23 mouse cellular contexts compared by ENCODE assay signal in genomic region chr13:48763701-48764245, GRCm38 (mm10).
DNase-seq lines count a peak whose midpoint lies in the region; ATAC-seq lines count a peak whose summit lies in the region.
"Had no signal": no experiment of that assay in that cellular context is flagged by ENCODE, and none has a peak within 500 bp of the region (broad histone marks: within the 10 kb centered on the region; RNA-seq: fewer than 3 reads in every experiment).

No protein-coding gene starts in this region.

- ATAC-seq in hindbrain, embryonic 13.5 days (ENCODE audit: low FRiP score), result no peak
- peak; percentile 79 for ATAC-seq in granulocyte monocyte progenitor cell, adult 5-6 weeks (replicated peaks; ENCODE audit: poor library complexity, severe bottlenecking)
- no peak for ATAC-seq in liver, embryonic 12.5 days
- ATAC-seq: activated CD4-positive, CD25-positive, alpha-beta regulatory T cell, adult 4 months; forebrain, embryonic 16.5 days; hindbrain, postnatal 0 days had no signal

- no peak overlapping the region for H3K9ac ChIP-seq in hindbrain, embryonic 13.5 days
- no peak overlapping the region for H3K9ac ChIP-seq in liver, embryonic 12.5 days
- H3K9ac ChIP-seq: heart, embryonic 13.5 days; hindbrain, embryonic 12.5 days had no signal

- H3K4me1 ChIP-seq in hindbrain, embryonic 10.5 days (replicated peaks), result peaks cover 18% of the 10 kb centered on the region
- peaks cover 6% of the 10 kb centered on the region; the same call in 1 of the 2 replicates for H3K4me1 ChIP-seq in hindbrain, embryonic 13.5 days (replicated peaks)
- peaks cover 11% of the 10 kb centered on the region for H3K4me1 ChIP-seq in heart, embryonic 10.5 days
- no peaks in the 10 kb centered on the region for H3K4me1 ChIP-seq in liver, embryonic 12.5 days
- H3K4me1 ChIP-seq: hindbrain, embryonic 12.5 days had no signal

- no peaks in the 10 kb centered on the region for H3K9me3 ChIP-seq in hindbrain, embryonic 10.5 days
- no peaks in the 10 kb centered on the region for H3K9me3 ChIP-seq in hindbrain, embryonic 13.5 days
- no peaks in the 10 kb centered on the region for H3K9me3 ChIP-seq in heart, embryonic 10.5 days
- no peaks in the 10 kb centered on the region for H3K9me3 ChIP-seq in liver, embryonic 12.5 days (replicated peaks)
- H3K9me3 ChIP-seq: embryonic facial prominence, embryonic 10.5 days; G1E; heart, embryonic 13.5 days; hindbrain, embryonic 12.5 days had no signal

- H3K4me2 ChIP-seq in hindbrain, embryonic 13.5 days, result no peak overlapping the region
- no peak overlapping the region for H3K4me2 ChIP-seq in liver, embryonic 12.5 days
- H3K4me2 ChIP-seq: heart, embryonic 13.5 days; hindbrain, embryonic 12.5 days had no signal

- H3K36me3 ChIP-seq in hindbrain, embryonic 10.5 days, result no peaks in the 10 kb centered on the region
- no peaks in the 10 kb centered on the region for H3K36me3 ChIP-seq in hindbrain, embryonic 13.5 days
- no peaks in the 10 kb centered on the region for H3K36me3 ChIP-seq in heart, embryonic 10.5 days
- no peaks in the 10 kb centered on the region for H3K36me3 ChIP-seq in liver, embryonic 12.5 days
- H3K36me3 ChIP-seq: embryonic facial prominence, embryonic 10.5 days; G1E; heart, embryonic 13.5 days; hindbrain, embryonic 12.5 days had no signal

- H3K4me3 ChIP-seq in hindbrain, embryonic 10.5 days, result no peak overlapping the region
- H3K4me3 ChIP-seq in hindbrain, embryonic 13.5 days, result no peak overlapping the region
- H3K4me3 ChIP-seq in heart, embryonic 10.5 days, result no peak overlapping the region
- no peak overlapping the region for H3K4me3 ChIP-seq in liver, embryonic 12.5 days
- H3K4me3 ChIP-seq: embryonic facial prominence, embryonic 10.5 days; heart, embryonic 13.5 days; hindbrain, embryonic 12.5 days had no signal

- H3K27me3 ChIP-seq in hindbrain, embryonic 10.5 days (ENCODE audit: insufficient read depth, poor library complexity, severe bottlenecking), result no peaks in the 10 kb centered on the region
- no peaks in the 10 kb centered on the region for H3K27me3 ChIP-seq in hindbrain, embryonic 13.5 days
- H3K27me3 ChIP-seq in heart, embryonic 10.5 days (ENCODE audit: insufficient read depth, poor library complexity, severe bottlenecking), result peaks cover 28% of the 10 kb centered on the region; the same call in 1 of the 2 replicates
- H3K27me3 ChIP-seq in liver, embryonic 12.5 days (replicated peaks), result peaks cover 11% of the 10 kb centered on the region; the same call in 1 of the 2 replicates
- H3K27me3 ChIP-seq: CH12.LX; hindbrain, embryonic 12.5 days had no signal

- no peak for DNase-seq in hindbrain, embryonic 10.5 days (ENCODE audit: low spot score)
- DNase-seq in 416B (ENCODE audit: low read depth) (peak; percentile 7), R1 (ENCODE audit: low read depth, low spot score) (peak; percentile 79)
- DNase-seq in adrenal gland, adult 18-20 months (ENCODE audit: low spot score in 2 of 2), result no peak
- DNase-seq in heart, embryonic 10.5 days (ENCODE audit: low spot score), result no peak
- DNase-seq: adrenal gland, adult 2 months; adrenal gland, postnatal 25 days; cerebellum, adult 2 months; cerebellum, postnatal 10 days; gastrocnemius, postnatal 14 days; heart, postnatal 36 days; kidney, adult 11 months had no signal

- peak overlapping the region; percentile 51 for H3K27ac ChIP-seq in hindbrain, embryonic 10.5 days
- H3K27ac ChIP-seq in hindbrain, embryonic 13.5 days, result no peak overlapping the region
- H3K27ac ChIP-seq in heart, embryonic 10.5 days, result no peak overlapping the region
- H3K27ac ChIP-seq in liver, embryonic 12.5 days, result no peak overlapping the region
- H3K27ac ChIP-seq: embryonic facial prominence, embryonic 10.5 days; heart, embryonic 13.5 days; hindbrain, embryonic 12.5 days; hindbrain, postnatal 0 days had no signal

- WGBS in hindbrain, embryonic 10.5 days, result 39% methylated on average over 11 of the region's 11 CpGs
- WGBS in hindbrain, embryonic 13.5 days, result 47% methylated on average over 11 of the region's 11 CpGs
- whole genome bisulfite sequencing in heart, embryonic 10.5 days, result 44% methylated on average over 11 of the region's 11 CpGs
- WGBS in liver, embryonic 12.5 days (ENCODE audit: insufficient replicate concordance), result 45% methylated on average over 11 of the region's 11 CpGs

Comparison
In these comparisons a context has a peak if more than half of its experiments do, and no peak if none do; other contexts are left out.
1. DNase-seq: peak in 416B (single experiment) and R1 (single experiment); none in hindbrain, embryonic 10.5 days (single experiment), adrenal gland, adult 18-20 months (0 of 2) and heart, embryonic 10.5 days (single experiment).